Mouse (Mus musculus) forebrain, embryonic 12.5 days (tissue): ENCODE measurements around the gene Sgpl1. TPM values are rescaled to one million over a fixed set of nuclear protein-coding genes. Genes with fewer than 3 reads are reported as not detected.
A peak's percentile ranks its signal among the peaks of the same experiment; 100 is the strongest.

Experiments used
- ATAC-seq: fragments of 200-750 bp; cut with Nextera tagmentation; 2 replicates; pipeline ENCODE4 v1.8.0; 2017; ENCODE audit warnings: moderate TSS enrichment; ENCODE audit not compliant: low FRiP score
- H3K27ac ChIP-seq: fragments of 300-500 bp; sonication (generic); 2 replicates; pipeline ENCODE4 v1.5.1; 2016; ENCODE audit warnings: mild to moderate bottlenecking
- H3K27me3 ChIP-seq: fragments of 300-500 bp; sonication (generic); 2 replicates; pipeline ENCODE4 v1.6.1; 2016; ENCODE audit warnings: mild to moderate bottlenecking
- H3K36me3 ChIP-seq: fragments of 300-500 bp; sonication (generic); replicated peaks from 2 replicates; pipeline ENCODE4 v1.6.1; 2016; ENCODE audit warnings: mild to moderate bottlenecking
- H3K4me1 ChIP-seq: fragments of 300-500 bp; sonication (generic); 2 replicates; pipeline ENCODE4 v1.6.1; 2016
- H3K4me2 ChIP-seq: fragments of 300-500 bp; sonication (generic); 2 replicates; pipeline ENCODE4 v1.6.1; 2016; ENCODE audit warnings: mild to moderate bottlenecking, moderate library complexity
- H3K4me3 ChIP-seq: fragments of 300-500 bp; sonication (generic); replicated peaks from 2 replicates; pipeline ENCODE4 v1.5.1; 2016; ENCODE audit warnings: mild to moderate bottlenecking
- H3K9ac ChIP-seq: fragments of 300-500 bp; sonication (generic); 2 replicates; pipeline ENCODE4 v1.6.1; 2016; ENCODE audit warnings: mild to moderate bottlenecking
- H3K9me3 ChIP-seq: fragments of 300-500 bp; sonication (generic); 2 replicates; pipeline ENCODE4 v1.6.1; 2016
- WGBS: fragments of 180-500 bp; shearing (Covaris S2); methylation state at CpG from one replicate; pipeline ENCODE4 v1.1.7; 2016; 5-methylcytosine and 5-hydroxymethylcytosine counted together
- polyA plus RNA-seq: library from polyadenylated mRNA; unstranded; fragments of >200 nt; fragmentation: Nextera tagmentation; extraction: Ambion mirVana; gene quantifications from 2 replicates; pipeline ENCODE4 v1.2.1, GENCODE M21; 2016

Sgpl1 gene
- polyA plus RNA-seq, 1 experiment from 2014 or later: 76.1 TPM

DNA sequence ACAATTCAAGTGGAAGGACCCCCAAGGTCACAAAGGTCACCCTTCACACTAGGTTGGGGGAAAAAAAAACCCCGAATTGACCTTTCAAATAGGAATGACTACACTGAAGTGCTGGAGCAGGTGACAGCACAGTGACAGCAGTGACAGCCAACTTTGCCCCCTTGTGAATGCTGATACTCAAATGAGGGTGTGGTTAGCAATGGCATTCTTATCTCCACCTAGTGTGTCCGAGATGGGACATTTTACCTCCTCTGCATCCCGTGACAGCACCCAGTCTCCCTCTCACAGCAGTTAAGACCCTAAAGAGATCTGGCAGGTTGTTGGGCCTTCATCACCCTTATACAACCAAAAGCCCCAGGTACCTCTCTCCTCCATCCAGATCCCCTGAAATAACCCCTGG lies 2.0 kb upstream of the Sgpl1 start:
- no peak overlapping the region for H3K27ac ChIP-seq
- no peak overlapping the region for H3K9ac ChIP-seq
- peaks cover 5% of the 10 kb centered on the region for H3K4me1 ChIP-seq
- no peaks in the 10 kb centered on the region for H3K27me3 ChIP-seq
- H3K36me3 ChIP-seq: no peaks in the 10 kb centered on the region
- ATAC-seq: no peak
- no peak overlapping the region for H3K4me2 ChIP-seq
- 78% methylated on average over 3 of the region's 3 CpGs for WGBS
- H3K9me3 ChIP-seq: no peaks in the 10 kb centered on the region
- H3K4me3 ChIP-seq: no peak overlapping the region

DNA sequence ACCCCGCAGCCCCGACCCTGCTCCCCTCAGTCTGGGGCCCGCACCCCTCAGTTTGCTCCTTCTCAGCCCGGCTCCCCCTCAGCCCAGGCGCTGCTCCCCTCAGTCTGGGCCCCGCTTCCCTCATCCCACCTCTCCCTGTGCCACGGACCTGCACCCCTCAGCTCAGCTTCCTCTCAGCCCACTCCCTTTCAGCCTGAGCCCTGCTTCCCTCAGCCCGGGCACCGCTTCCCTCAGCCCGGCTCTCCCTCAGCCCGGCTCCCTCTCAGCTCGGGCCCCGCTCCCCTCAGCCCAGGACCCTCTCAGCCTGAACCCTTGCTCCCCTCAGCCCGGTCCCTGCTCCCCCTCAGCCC lies 721 bp downstream of the Sgpl1 start:
- H3K4me2 ChIP-seq: peak overlapping the region; percentile 90
- no peaks in the 10 kb centered on the region for H3K27me3 ChIP-seq
- H3K36me3 ChIP-seq: no peaks in the 10 kb centered on the region
- H3K9ac ChIP-seq: peak overlapping the region; percentile 90
- H3K27ac ChIP-seq: peak overlapping the region; percentile 97
- peaks cover 5% of the 10 kb centered on the region for H3K4me1 ChIP-seq
- ATAC-seq: no peak
- H3K9me3 ChIP-seq: no peaks in the 10 kb centered on the region
- H3K4me3 ChIP-seq: peak overlapping the region; percentile 73
- WGBS: 1% methylated on average over 14 of the region's 14 CpGs

DNA sequence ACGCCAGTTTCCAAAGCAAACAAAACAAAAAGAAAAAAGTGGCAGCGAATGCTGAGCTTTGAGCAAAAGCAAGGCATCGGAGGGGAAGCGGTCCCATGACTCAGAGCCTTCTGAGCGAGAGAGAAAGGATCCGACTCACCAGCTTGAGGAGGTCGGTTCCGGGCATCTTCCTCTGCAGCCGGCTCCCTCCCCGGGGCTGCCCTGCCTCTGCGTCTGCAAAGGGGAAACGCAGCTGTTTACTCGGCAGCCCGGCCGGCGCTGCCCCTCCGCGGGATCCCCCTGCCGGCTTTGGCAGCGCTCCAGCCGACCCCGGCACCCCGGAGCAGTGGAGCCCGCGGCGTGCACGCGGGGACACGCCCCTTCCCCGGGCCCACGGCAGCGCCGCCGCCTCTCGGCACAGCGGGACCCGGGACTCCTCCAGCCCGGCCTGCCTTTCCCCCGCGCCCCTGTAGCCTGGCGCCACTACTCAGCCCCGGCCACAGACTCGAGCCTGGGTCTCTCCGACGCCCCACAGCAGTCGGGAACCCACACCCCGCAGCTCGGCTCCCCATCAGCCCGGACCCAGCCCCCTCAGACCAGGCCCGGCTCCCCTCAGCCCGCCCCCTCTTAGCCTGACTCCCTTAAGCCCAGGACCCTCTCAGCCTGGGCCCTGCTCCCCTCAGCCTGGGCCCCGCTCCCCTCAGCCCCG lies 1.2 kb downstream of the Sgpl1 start:
- H3K4me2 ChIP-seq: peak overlapping the region; percentile 90
- peak overlapping the region; percentile 97 for H3K27ac ChIP-seq
- peak overlapping the region; percentile 90 for H3K9ac ChIP-seq
- peaks cover 5% of the 10 kb centered on the region for H3K4me1 ChIP-seq
- peak; percentile 67 for ATAC-seq
- no peaks in the 10 kb centered on the region for H3K36me3 ChIP-seq
- H3K27me3 ChIP-seq: no peaks in the 10 kb centered on the region
- WGBS: under 1% methylated on average over 51 of the region's 53 CpGs
- peak overlapping the region; percentile 73 for H3K4me3 ChIP-seq
- H3K9me3 ChIP-seq: no peaks in the 10 kb centered on the region

DNA sequence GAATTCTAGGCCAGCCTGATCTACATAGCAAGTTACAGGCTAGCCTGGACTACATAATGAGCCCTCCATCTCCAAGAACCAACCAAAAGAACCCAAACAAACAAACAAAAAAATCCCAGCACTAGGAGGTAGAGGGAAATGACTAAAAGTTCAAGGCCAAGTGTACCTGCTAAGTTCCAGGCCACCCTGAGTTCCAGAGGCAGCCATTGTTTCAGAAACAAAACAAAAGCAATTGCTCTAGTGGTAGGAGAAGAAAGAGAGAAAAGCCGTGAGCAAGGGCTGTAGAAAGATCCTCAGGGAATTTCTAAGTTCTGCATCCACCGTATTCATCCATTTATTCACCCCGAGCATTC lies 1.8 kb downstream of the Sgpl1 start:
- H3K36me3 ChIP-seq: no peaks in the 10 kb centered on the region
- peak overlapping the region; percentile 73 for H3K4me3 ChIP-seq
- peaks cover 5% of the 10 kb centered on the region for H3K4me1 ChIP-seq
- peak overlapping the region; percentile 90 for H3K9ac ChIP-seq
- WGBS: 1% methylated on average over 3 of the region's 3 CpGs
- no peaks in the 10 kb centered on the region for H3K27me3 ChIP-seq
- no peak for ATAC-seq
- H3K4me2 ChIP-seq: peak overlapping the region; percentile 90
- H3K9me3 ChIP-seq: no peaks in the 10 kb centered on the region
- H3K27ac ChIP-seq: peak overlapping the region; percentile 97

DNA sequence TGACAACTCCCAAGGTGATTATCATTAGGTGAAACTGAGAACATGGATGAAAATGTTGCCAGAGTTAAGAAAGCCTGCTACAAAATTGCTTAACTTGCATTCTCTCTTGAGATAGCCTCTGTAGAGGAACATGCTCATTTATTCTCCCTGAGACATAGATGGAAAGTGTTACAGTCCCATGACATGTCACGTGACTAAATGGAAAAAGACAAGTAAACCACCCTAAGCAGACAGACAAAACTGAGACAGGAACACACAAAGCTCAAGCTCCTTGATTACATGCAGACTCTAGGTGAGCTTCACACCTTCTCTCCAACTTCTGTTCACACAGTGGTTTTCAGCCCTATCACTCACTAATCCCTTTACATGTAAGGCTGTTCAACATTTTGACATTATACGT lies 4.2 kb downstream of the Sgpl1 start:
- ATAC-seq: no peak
- H3K36me3 ChIP-seq: no peaks in the 10 kb centered on the region; the same call in 1 of the 2 replicates
- H3K4me2 ChIP-seq: no peak overlapping the region
- H3K27ac ChIP-seq: no peak overlapping the region
- 99% methylated on average over 2 of the region's 2 CpGs for WGBS
- no peak overlapping the region for H3K9ac ChIP-seq
- no peaks in the 10 kb centered on the region for H3K9me3 ChIP-seq
- H3K4me3 ChIP-seq: no peak overlapping the region
- peaks cover 5% of the 10 kb centered on the region for H3K4me1 ChIP-seq
- H3K27me3 ChIP-seq: no peaks in the 10 kb centered on the region

DNA sequence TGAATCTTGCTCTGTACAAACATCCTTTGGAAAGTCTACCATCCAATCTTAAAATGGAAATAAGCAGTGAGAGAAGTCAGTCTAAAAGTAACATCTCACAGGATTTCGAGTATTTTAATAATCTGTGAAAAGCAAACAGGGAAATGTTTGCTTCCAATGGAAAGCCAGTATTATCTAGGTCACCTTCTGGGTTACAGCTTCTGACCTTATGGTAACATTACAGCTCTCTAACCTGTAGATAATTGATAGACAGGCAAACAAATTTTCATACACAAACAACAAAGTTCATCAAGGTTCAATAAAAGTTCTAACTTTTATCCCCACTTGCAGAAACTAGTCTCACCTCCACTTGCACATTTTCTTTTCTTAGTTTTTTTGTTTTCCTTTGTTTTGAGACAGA lies 9.9 kb downstream of the Sgpl1 start:
- no peaks in the 10 kb centered on the region; the same call in 1 of the 2 replicates for H3K36me3 ChIP-seq
- H3K9ac ChIP-seq: no peak overlapping the region
- H3K4me1 ChIP-seq: no peaks in the 10 kb centered on the region
- WGBS: 84% methylated on average over 1 of the region's 1 CpGs
- H3K27ac ChIP-seq: no peak overlapping the region
- no peak overlapping the region for H3K4me3 ChIP-seq
- H3K9me3 ChIP-seq: no peaks in the 10 kb centered on the region
- no peak overlapping the region for H3K4me2 ChIP-seq
- no peaks in the 10 kb centered on the region for H3K27me3 ChIP-seq
- no peak for ATAC-seq

DNA sequence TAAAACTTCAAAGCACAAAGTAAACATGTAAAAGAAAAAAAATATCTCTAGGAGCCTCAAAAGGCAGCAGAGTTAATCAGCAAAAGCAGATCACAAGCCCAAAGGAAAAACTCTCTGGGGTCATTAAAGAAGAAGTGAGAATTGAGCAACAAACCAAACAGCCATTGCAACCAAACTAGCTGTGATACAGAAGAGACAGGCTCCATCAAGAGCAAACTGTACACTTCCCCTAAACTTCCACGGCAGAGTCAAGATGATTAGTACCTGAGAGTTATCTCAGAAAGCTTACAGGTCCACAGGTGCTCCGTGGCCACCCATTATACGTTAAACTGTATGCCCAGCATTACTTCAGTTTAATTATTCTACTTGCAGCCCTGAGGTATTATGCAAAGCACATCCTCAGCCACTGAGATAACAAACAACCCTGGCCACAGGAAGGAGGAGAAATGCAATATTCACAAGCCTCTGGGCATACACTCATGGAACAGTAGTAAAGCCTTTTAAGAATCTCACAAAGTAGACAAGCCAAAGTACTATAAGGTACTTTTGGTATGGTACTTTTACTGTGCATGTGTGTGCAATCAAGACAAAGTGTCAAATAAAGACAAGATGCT lies 12.2 kb downstream of the Sgpl1 start:
- Histone ChIP-seq H3K4me3 (no peak overlapping the region), H3K4me1 (no peaks in the 10 kb centered on the region), H3K27ac (no peak overlapping the region), H3K4me2 (no peak overlapping the region), H3K9me3 (no peaks in the 10 kb centered on the region), H3K36me3 (no peaks in the 10 kb centered on the region; the same call in 1 of the 2 replicates), H3K27me3 (no peaks in the 10 kb centered on the region), H3K9ac (no peak overlapping the region)
- WGBS: 74% methylated on average over 3 of the region's 3 CpGs
- ATAC-seq: no peak

DNA sequence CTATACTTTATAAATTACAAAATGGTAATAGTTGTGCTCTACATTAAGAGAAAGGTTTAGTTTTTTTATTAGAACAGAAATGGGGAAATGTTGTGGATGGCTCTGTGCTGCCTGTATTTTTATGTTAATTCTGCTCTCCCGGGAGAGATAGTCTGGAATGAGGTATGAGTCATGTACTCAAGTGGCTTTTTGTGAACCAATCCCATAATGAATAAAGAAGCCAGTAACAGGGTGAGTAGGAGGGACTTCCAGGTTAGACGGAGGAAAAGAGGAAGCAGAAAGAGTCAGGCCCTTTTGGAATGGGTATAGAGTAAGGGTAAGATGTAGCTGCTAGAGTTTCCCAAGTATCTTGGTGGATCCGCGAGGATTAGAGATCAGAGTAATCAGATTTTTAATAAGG lies 13.5 kb downstream of the Sgpl1 start:
- Histone ChIP-seq H3K9me3 (no peaks in the 10 kb centered on the region), H3K27me3 (no peaks in the 10 kb centered on the region), H3K4me1 (no peaks in the 10 kb centered on the region), H3K36me3 (no peaks in the 10 kb centered on the region; the same call in 1 of the 2 replicates), H3K4me3 (no peak overlapping the region), H3K9ac (no peak overlapping the region), H3K4me2 (no peak overlapping the region), H3K27ac (no peak overlapping the region)
- no peak for ATAC-seq
- WGBS: 73% methylated on average over 4 of the region's 4 CpGs

DNA sequence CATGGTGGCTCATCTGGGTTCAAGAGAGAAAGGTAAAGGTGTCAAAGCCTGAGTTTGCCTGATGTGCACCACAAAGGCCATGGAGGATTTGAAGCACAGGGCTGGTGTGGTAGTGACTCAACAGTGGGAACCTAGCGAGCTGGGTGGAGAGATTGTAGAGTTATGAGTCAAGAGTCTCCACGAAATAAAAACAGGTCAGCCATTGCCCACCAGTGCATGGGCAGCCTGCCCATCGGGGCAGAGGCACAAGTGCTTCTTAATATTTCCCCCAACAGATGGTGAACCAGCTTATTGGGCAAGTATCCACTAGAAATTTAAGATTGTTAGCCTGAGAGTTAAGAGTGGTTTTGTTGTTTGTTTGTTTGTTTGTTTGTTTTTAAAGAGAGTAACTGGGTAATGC lies 16.5 kb downstream of the Sgpl1 start:
- no peaks in the 10 kb centered on the region for H3K27me3 ChIP-seq
- no peak overlapping the region for H3K9ac ChIP-seq
- WGBS: 83% methylated on average over 3 of the region's 3 CpGs
- H3K36me3 ChIP-seq: peaks cover 6% of the 10 kb centered on the region; the same call in 1 of the 2 replicates
- H3K9me3 ChIP-seq: 0 out of 2 replicates have a peak, but pooled peaks cover 2% of the 10 kb centered on the region
- H3K4me2 ChIP-seq: no peak overlapping the region
- ATAC-seq: no peak
- no peak overlapping the region for H3K4me3 ChIP-seq
- H3K4me1 ChIP-seq: no peaks in the 10 kb centered on the region
- no peak overlapping the region for H3K27ac ChIP-seq

DNA sequence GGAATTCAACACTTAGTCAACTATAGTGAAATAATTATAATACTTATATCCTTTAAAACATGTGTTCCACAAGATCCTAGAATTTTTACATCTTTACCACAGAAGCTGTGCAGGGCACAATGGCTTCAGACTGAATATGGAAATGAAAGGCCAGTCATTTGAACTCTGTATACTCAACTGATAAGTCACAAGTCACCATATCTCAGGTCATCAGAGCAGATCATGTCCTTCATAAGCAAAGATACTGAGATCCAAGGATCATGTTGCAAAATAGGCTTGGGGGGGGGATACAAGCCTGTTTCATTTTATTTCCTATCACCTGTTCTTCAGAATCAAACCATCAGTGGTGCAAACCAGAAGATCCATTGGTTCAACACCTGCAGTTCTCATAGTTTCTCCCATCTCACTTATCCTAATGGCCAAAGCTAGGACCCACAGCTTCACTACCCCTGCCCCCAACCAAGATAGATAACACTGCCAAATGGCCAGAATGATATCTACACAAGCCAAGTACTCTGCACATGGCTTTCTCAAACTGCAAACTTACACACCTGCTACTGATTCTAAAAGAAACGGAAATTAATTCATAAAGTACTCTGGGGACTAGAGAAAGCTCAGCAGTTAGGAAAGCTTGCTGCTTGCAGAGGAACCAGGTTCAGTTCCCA lies 18.7 kb downstream of the Sgpl1 start:
- peaks cover 6% of the 10 kb centered on the region; the same call in 1 of the 2 replicates for H3K36me3 ChIP-seq
- H3K4me2 ChIP-seq: no peak overlapping the region
- H3K4me3 ChIP-seq: no peak overlapping the region
- no peaks in the 10 kb centered on the region for H3K27me3 ChIP-seq
- H3K4me1 ChIP-seq: no peaks in the 10 kb centered on the region
- H3K9me3 ChIP-seq: 0 out of 2 replicates have a peak, but pooled peaks cover 2% of the 10 kb centered on the region
- 98% methylated on average over 1 of the region's 1 CpGs for WGBS
- ATAC-seq: no peak
- H3K27ac ChIP-seq: no peak overlapping the region
- no peak overlapping the region for H3K9ac ChIP-seq

DNA sequence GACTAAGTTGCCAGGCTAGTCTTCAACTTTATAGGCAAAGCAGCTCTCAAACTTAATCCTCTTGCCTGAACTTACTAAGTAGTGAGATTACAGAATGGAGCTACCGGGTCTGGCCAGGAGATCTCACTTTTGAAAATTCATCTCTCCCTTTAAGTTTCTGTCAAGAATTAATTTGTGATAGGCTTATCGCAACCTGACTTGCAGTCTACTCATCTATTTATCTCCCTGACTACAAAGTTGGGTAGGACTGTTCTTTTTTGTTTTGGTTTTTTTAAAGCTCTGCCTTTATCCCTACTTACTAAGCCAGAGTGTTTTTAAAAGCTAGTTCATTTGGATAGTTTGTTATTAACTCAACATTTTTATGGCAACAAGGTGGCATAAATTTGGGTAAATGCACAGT lies 23.0 kb downstream of the Sgpl1 start:
- ATAC-seq: no peak
- H3K36me3 ChIP-seq: peaks cover 22% of the 10 kb centered on the region
- no peak overlapping the region for H3K4me3 ChIP-seq
- H3K27me3 ChIP-seq: no peaks in the 10 kb centered on the region
- H3K27ac ChIP-seq: no peak overlapping the region
- H3K4me2 ChIP-seq: no peak overlapping the region
- H3K9ac ChIP-seq: no peak overlapping the region
- 91% methylated on average over 2 of the region's 2 CpGs for WGBS
- H3K4me1 ChIP-seq: no peaks in the 10 kb centered on the region
- 0 out of 2 replicates have a peak, but pooled peaks cover 2% of the 10 kb centered on the region for H3K9me3 ChIP-seq

DNA sequence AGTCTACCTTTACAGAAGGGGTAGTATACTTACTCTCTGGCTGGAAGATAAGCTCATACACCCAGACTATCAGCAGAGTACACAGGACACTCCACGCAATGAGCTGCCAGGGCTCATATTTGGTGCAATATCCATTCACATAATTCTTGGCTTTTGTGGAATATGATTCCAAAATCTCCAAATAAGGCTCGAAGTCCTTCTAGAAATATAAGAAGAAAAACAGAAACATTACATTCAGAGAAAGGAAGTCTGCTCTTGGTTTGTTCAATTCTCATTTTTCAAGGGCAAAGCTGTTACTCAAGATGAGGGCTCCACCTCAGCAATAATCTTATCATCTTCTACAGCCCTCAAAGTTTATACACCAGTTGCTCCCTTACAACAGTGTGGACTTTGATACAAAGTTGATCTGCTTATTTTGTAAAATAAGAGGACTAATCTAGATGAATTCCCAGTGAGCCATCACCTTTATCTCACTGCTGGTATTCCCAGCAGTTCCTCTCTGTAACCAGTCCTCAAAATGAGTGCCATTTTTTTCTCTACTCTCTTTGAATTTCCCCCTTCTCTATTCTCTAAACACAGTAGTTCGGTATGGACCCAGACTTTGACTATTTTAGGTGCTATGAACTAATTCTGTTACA lies 24.1 kb downstream of the Sgpl1 start:
- WGBS: 89% methylated on average over 3 of the region's 3 CpGs
- peaks cover 25% of the 10 kb centered on the region for H3K36me3 ChIP-seq

More for the DNA sequence above, 24.1 kb downstream of the Sgpl1 start:
- Histone ChIP-seq H3K27me3 (no peaks in the 10 kb centered on the region), H3K9me3 (0 out of 2 replicates have a peak, but pooled peaks cover 2% of the 10 kb centered on the region), H3K27ac (no peak overlapping the region), H3K4me1 (no peaks in the 10 kb centered on the region), H3K4me2 (no peak overlapping the region), H3K9ac (no peak overlapping the region), H3K4me3 (no peak overlapping the region)
- no peak for ATAC-seq
